Mouse (Mus musculus) frontal cortex, postnatal 14 days (tissue): ENCODE results near the gene Zic2.

Experiments
- DNase-seq, 2 experiments: peaks; one replicate each; pipeline ENCODE4 v3.0.0; 2022; ENCODE audit warnings: low spot score in 2 of 2

The Zic2 gene

GRCm38 (mm10) chr14:122476822-122477215 lies 1.6 kb downstream of the Zic2 start:
- DNase-seq: no peak

DNA sequence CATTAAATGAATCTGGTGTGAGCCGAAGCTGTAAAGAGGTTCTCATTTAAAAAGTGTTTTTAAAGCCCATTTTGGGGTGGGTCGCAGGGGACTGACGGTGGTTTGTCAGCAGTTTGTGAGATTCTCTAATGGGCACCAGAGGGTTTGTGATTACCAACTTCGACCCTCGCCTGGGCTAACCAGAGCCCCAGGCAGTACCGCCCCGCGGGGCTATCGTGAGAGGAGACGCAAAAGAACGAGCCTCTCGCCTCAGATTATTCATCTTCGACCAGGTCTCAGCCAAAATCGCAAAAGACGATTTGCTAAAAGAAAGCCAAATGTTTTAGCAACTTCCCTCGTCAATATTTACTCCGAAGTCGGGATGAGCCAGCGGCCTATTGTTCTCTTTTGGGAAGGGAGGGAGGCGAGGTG lies 2.0 kb downstream of the Zic2 start:
- no peak for DNase-seq

DNA sequence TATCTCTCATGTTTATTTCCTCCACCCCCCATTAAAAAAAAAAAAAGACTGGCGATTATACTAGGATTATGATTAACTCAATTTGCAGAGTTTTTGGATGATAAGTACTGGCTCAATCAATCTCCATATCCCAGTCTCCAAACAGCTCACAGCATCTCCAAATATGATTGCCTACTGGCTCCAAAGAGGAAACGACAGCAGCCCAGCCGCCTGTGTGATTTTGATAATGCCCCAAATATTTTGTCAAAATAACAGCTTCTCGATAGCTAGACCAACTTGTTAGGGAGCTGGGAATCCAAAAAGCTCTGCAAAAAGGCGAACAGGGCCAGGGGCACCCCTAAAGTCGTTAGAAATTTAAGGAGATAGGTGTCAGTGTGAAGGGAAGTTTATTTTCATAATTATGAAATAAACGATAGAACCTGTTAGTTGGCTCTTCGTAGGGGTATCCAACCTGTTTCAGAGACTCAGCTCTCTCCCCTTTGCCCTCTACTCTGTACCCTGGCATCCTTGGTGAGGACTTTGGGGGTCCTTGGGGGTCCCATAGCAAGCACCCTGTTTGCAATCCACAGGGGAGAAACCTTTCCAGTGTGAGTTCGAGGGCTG lies 2.8 kb downstream of the Zic2 start:
- no peak for DNase-seq

GRCm38 (mm10) chr14:122478574-122479011 lies 3.4 kb downstream of the Zic2 start:
- no peak for DNase-seq

- DNase-seq: no peak
Measured at GRCm38 (mm10) chr14:122479461-122480109, 4.3 kb downstream of the Zic2 start.

GRCm38 (mm10) chr14:122480355-122480754 lies 5.1 kb downstream of the Zic2 start:
- no peak for DNase-seq

- DNase-seq: no peak
Measured at GRCm38 (mm10) chr14:122481181-122481580, 5.9 kb downstream of the Zic2 start.

DNA sequence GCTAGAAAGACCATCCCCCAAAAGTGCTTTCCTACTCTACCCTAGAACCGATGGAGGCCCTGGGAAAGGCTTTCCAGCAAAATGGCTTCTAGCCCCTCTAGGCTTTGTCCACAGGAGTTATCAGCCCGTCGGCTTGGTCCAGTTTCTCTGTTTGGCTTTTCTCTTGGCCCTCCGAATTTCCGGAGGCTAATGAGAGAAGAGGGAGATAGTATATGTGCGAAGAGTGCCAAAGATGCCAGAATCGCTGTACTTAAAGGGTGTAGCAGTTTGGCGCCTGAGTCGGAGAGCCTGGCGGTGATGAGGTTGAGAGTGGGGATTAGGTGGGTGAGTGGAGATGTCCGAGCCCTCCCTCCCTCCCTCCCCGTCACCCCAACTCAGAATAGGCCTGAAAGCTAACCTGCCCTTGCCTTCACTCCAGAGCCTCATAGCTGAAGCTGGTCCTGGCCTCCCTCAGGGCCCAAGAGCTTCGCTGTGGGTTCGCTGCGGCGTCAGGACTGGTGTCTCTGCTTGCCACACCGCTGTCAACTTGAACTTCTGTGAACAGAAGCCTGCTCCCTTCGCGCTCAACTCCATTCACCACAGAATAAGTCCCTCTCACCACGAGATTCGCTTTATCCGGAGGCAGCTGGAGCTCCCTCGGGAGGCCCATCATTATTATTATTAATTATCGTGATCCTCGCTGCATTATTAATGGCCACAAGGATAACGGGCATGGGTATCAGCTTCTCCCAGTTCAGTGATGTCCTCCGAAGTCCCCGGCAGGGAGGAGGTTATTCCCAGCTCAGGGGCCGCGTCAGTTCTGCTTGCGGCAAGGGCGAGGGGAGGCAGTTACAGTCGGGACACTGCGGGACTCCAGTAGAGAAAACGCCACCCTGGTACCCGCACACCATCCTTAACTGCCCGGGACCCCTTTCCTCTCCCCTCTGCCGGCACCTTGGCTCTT lies 7.1 kb downstream of the Zic2 start:
- no peak for DNase-seq

DNA sequence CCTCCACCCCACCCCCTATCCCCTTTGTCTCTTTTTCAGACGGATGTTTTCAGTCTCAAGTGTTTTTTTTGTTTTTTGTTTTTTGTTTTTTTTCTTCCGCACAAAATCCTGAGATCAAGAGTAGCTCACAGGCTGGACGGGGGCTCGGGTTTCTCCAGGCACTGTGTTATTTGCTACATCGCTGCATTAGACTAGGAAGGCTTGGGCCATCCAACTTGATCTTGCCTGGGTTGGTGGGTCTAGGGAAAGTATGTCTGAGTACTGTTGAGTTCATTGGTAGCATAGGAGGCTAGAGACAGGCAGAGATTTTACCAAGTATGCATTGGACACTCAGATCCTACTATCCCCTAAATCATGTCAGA lies 7.8 kb downstream of the Zic2 start:
- DNase-seq: no peak

DNA sequence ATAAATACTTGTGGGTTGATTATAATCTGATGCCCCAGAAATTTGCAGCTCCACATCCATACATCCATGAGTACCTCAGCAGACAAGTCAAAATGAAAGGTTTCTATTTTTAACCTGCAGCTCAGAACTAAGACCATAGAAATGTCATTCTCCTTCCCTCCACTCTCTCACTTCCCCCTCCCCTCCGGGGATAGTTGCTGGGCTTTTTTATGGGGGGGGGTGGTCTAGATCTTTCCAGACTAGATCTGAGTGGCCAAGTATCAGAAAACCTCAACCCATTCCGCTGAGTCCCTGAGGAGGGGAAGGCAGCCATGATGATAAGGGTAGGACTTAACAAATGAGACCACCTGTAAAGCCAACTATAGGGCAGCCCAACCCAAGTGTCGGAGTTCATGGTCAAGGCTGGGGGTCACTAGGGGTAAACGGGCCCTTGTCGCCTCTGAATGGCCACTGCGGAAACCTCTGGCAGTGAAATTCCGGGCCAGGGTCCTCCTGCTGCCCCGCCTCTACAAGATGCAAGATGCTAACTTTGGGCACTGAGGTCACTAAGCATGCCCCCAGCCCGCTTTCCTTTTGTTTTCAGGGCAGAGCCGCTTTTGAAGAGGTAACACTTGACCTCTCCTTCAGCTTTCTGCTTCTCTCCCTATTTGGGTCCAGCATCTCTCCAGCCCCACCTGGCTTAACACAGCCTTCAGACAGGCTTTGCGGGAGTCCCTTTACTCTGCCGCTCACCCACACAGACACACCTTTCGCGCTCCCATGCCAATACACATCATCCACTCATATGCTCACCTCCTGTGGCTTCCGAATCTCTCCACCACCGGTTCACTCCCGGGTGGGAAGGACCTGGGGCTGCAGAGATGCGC lies 8.6 kb downstream of the Zic2 start:
- no peak for DNase-seq

DNA sequence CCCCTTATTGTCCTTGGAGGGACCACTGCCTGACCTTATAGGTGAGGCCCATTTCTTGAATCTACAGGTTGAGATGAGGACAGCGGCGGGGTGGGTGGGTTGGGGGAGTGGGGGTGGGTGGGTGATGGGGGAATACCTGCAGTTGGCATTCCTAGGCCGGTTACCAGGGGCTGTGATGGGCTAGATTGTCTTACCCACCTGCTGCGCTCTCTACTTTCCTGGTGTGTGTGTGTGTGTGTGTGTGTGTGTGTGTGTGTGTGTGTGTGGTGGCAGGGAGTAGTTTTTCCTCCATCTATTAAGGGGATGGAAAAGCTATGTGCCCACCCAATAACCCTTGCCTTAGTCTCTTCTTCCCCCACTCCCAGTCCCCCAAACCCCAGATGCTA lies 9.2 kb downstream of the Zic2 start:
- DNase-seq: no peak

DNA sequence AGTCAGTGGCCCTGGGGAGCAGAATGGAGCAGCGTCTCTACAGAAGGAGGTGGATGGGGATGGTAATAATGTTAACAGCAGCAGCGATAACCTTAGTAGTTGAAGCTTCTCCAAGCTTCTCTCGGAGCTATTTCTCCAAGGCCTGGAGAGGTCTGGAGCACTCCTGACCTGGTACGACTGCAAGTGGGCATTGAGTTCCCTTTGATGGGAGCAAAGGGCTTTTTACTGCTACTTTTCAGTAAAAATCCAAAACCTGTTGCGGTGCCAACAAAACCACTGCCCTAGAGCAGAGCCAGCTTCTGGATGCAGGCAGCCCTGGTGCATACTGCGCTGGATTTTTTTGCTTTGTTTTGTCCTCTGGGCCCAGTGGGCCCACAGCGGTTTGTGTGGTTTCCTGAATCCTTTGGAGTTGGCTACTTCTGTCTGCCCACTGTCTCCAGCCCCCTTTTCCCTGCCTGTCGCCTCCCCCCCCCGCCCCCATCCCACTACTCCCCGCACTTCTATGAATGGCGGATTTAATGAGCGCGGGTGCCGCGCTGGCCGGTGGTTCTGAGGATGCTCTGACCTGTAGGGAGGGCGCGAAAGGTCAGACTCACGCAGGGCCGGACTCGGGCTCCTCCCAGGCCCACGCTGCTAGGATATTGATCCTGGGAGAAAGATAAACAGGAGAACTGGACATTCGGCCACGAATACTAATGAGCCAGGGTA lies 9.8 kb downstream of the Zic2 start:
- no peak for DNase-seq

GRCm38 (mm10) chr14:122485635-122486181 lies 10.5 kb downstream of the Zic2 start:
- DNase-seq: no peak

DNA sequence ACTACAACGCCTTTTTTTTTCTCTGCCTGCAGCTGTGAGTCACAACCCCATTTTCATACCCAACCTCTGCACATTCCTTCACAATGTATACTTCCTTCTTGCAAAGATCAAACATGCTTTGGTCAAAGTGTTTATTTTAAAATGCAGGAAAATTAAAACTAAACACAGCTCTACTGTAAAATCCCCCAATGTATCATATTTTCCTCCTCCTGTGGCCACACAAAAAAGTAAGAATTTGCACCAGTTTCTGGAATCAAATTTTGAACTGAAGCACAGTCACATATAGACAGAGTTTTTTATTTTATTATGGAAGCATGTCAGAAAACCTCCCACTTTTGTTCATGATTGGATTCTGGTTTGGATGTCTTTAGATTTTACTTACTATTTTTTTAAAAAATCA lies 11.4 kb downstream of the Zic2 start:
- DNase-seq: no peak

DNA sequence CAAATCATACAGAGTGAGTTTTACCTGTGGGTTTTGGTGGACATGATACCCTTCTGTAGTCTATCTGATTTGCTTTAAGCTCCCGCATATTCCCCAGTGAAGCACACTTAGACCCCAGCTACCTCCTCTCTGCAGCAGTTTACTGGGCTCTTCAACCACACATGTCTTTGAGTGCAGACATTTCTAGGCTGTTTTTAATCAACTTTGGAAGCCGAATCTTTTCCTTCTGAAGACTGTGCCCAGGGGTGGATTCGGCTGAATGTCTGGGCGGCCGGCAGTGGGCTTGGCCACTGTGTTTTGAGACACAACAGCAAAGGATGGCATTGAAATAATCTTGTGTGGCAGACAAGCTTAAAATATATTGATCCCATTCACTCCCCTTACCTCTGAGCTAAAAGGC lies 12.1 kb downstream of the Zic2 start:
- DNase-seq: no peak

- DNase-seq: no peak
Measured at GRCm38 (mm10) chr14:122489041-122489440, 13.8 kb downstream of the Zic2 start.

GRCm38 (mm10) chr14:122489686-122490414 lies 14.6 kb downstream of the Zic2 start:
- no peak for DNase-seq

- no peak for DNase-seq
Measured at GRCm38 (mm10) chr14:122490441-122491328, 15.4 kb downstream of the Zic2 start, which contains the start of gene Gm10837. Gm10837 (plus strand) TSS chr14:122490586.

DNA sequence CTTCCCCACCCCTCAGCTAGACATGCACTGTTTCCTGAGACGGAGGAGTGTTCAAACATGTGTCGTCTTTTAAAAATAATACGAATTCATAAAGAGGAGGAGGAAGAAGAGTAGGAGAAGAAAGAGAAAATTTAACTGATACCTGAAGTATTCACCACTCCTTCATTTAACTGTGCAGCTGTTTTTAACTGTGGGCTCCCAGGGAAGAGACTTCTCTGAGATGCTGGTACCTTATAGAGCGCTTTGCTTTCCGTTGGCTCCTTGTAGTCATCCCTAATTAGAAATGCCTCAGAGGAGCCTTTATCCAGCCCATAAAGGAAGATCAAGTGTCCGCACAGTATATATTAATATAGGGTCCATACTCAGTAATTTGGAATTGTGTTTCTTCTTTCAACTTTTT lies 16.3 kb downstream of the Zic2 start:
- DNase-seq: no peak
